Mouse (Mus musculus) heart, postnatal 0 days (tissue): ENCODE measurements at regions not wholly inside any gene's neighbourhood (a gene's known extent, or its start where the extent isn't known, plus 50 kb on each side); places are given as distances from the start of the nearest gene placed in this dataset.

ENCODE experiments used
- CTCF ChIP-seq: IDR thresholded peaks from 2 replicates; pipeline ENCODE4 v1.5.1; 2016; ENCODE audit warnings: antibody characterized with exemption, control low read depth, low read depth
- EP300 ChIP-seq: IDR thresholded peaks from 2 replicates; pipeline ENCODE4 v1.6.1; 2016; ENCODE audit warnings: antibody characterized with exemption, low read depth

DNA sequence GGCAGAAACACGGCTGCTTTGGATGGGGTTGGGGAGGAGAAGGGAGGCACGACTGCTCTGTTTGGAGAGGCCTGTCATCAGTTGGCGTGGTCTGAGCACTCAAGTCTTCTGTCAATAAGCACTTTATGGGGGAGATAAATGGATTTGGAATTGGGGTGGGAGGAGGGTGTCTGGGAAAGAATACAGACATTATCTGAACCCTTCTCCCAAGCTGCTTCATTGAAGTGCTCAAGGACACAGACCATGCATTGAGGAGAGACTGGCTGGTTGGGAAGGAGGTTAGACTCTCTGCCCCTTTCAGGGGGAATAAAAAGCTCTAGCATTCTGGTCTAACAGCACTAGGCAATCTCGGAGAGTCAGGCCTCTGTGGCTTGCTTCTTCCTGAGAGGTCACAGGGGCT is 350.1 kb upstream of the Tnp1 start:
- TF ChIP-seq CTCF (no peak), EP300 (no peak)
